Mouse (Mus musculus) embryonic facial prominence, embryonic 15.5 days (tissue): ENCODE results near the gene Rhbdf2. TPM values are rescaled to one million over a fixed set of nuclear protein-coding genes. Genes with fewer than 3 reads are reported as not detected.
"Not testable (repeated sequence)": the region's sequence is repeated elsewhere in the genome, so short reads cannot be mapped to it uniquely, and the experiment has no call there.

Experiments
- ATAC-seq: fragments of 200-750 bp; cut with Nextera tagmentation; 2 replicates; pipeline ENCODE4 v1.8.0; 2017; ENCODE audit warnings: low read depth, moderate TSS enrichment; ENCODE audit not compliant: insufficient number of reproducible peaks, low FRiP score, low TSS enrichment
- H3K27ac ChIP-seq: fragments of 300-500 bp; sonication (generic); replicated peaks from 2 replicates; pipeline ENCODE4 v1.5.1; 2015; ENCODE audit warnings: mild to moderate bottlenecking, inconsistent platforms
- H3K27me3 ChIP-seq: fragments of 300-500 bp; sonication (generic); 2 replicates; pipeline ENCODE4 v1.6.1; 2015; ENCODE audit warnings: inconsistent platforms
- H3K36me3 ChIP-seq: fragments of 300-500 bp; sonication (generic); 2 replicates; pipeline ENCODE4 v1.6.1; 2015; ENCODE audit warnings: mild to moderate bottlenecking, inconsistent platforms
- H3K4me1 ChIP-seq: fragments of 300-500 bp; sonication (generic); 2 replicates; pipeline ENCODE4 v1.6.1; 2015; ENCODE audit warnings: inconsistent platforms
- H3K4me2 ChIP-seq: fragments of 300-500 bp; sonication (generic); replicated peaks from 2 replicates; pipeline ENCODE4 v1.6.1; 2015; ENCODE audit warnings: mild to moderate bottlenecking, inconsistent platforms
- H3K4me3 ChIP-seq: fragments of 300-500 bp; sonication (generic); replicated peaks from 2 replicates; pipeline ENCODE4 v1.5.1; 2015; ENCODE audit warnings: mild to moderate bottlenecking, inconsistent platforms
- H3K9ac ChIP-seq: fragments of 300-500 bp; sonication (generic); 2 replicates; pipeline ENCODE4 v1.6.1; 2015; ENCODE audit warnings: inconsistent platforms
- H3K9me3 ChIP-seq: fragments of 300-500 bp; sonication (generic); replicated peaks from 2 replicates; pipeline ENCODE4 v1.6.1; 2016; ENCODE audit warnings: inconsistent platforms
- WGBS: fragments of 180-500 bp; shearing (Covaris S2); methylation state at CpG from one replicate; pipeline ENCODE4 v1.1.7; 2015; 5-methylcytosine and 5-hydroxymethylcytosine counted together
- polyA plus RNA-seq: library from polyadenylated mRNA; unstranded; fragments of >200 nt; fragmentation: Nextera tagmentation; extraction: Ambion mirVana; gene quantifications from 2 replicates; pipeline ENCODE4 v1.2.1, GENCODE M21; 2015

Gene Rhbdf2
- polyA plus RNA-seq, 1 experiment from 2014 or later = 8.8 TPM

DNA sequence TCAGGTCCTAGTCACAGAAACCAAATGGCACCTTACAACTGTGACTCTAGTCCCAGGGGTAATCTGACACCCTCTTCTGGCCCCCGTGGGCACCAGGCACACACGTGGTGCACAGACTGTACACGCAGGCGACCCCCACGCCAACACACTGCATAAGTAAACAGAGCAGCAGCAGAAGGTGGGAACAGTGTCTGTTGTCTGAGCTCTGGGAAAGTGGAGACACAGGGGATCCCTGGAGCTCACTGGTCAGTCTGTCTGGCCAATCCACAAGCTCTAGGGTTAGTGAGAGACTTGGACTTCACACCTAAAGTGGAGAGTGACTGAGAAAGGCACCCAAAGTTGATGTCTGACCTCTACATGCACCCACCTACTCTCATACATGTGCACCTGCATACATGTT, 42.5 kb upstream of the Rhbdf2 start:
- Histone ChIP-seq H3K9me3 (no peaks in the 10 kb centered on the region), H3K9ac (no peak overlapping the region), H3K4me1 (peaks cover 48% of the 10 kb centered on the region), H3K4me3 (no peak overlapping the region), H3K27ac (no peak overlapping the region), H3K4me2 (no peak overlapping the region), H3K27me3 (no peaks in the 10 kb centered on the region), H3K36me3 (peaks cover 16% of the 10 kb centered on the region)
- no peak for ATAC-seq
- WGBS = 26% methylated on average over 5 of the region's 5 CpGs

- no peak overlapping the region for H3K4me3 ChIP-seq
- peaks cover 48% of the 10 kb centered on the region for H3K4me1 ChIP-seq
- H3K36me3 ChIP-seq = peaks cover 11% of the 10 kb centered on the region
- no peaks in the 10 kb centered on the region for H3K9me3 ChIP-seq
- no peak overlapping the region for H3K4me2 ChIP-seq
- 39% methylated on average over 7 of the region's 7 CpGs for WGBS
- H3K27ac ChIP-seq = no peak overlapping the region
- 0 out of 2 replicates have a peak, but pooled peaks cover 1% of the 10 kb centered on the region for H3K27me3 ChIP-seq
- no peak overlapping the region for H3K9ac ChIP-seq
- ATAC-seq = no peak
Measured at GRCm38 (mm10) chr11:116668839-116669238, 42.0 kb upstream of the Rhbdf2 start.

DNA sequence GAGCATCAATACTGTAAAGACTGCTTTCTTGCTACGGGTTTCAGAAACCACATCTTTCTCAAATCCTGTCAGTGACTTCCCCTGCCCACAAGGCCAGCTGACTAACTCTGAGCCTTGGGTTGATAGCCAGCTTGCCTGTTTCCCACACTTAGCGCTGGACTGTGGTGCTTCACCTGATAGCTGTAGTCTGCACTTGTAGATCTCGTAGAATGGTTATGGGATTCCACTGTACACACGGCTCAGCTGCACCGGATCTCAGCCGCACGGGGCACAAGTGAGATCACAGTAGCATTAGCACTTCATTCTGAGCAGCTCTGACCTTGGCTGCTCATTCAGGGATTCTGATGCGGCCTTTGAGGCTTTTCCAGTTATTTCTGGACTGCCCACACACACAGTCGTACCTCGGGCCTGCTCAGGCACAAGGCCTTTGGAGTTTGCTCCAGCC, 41.6 kb upstream of the Rhbdf2 start:
- peaks cover 45% of the 10 kb centered on the region for H3K4me1 ChIP-seq
- no peak overlapping the region for H3K27ac ChIP-seq
- 75% methylated on average over 10 of the region's 10 CpGs for WGBS
- H3K4me3 ChIP-seq = no peak overlapping the region
- peaks cover 7% of the 10 kb centered on the region; the same call in 1 of the 2 replicates for H3K36me3 ChIP-seq
- H3K9ac ChIP-seq = no peak overlapping the region
- no peak overlapping the region for H3K4me2 ChIP-seq
- H3K27me3 ChIP-seq = 0 out of 2 replicates have a peak, but pooled peaks cover 6% of the 10 kb centered on the region
- no peaks in the 10 kb centered on the region for H3K9me3 ChIP-seq
- no peak for ATAC-seq

GRCm38 (mm10) chr11:116667930-116668329, 41.1 kb upstream of the Rhbdf2 start:
- Histone ChIP-seq H3K4me3 (no peak overlapping the region), H3K4me1 (peaks cover 42% of the 10 kb centered on the region), H3K9me3 (no peaks in the 10 kb centered on the region), H3K27ac (no peak overlapping the region), H3K27me3 (0 out of 2 replicates have a peak, but pooled peaks cover 8% of the 10 kb centered on the region), H3K9ac (no peak overlapping the region), H3K4me2 (no peak overlapping the region), H3K36me3 (peaks cover 2% of the 10 kb centered on the region; the same call in 1 of the 2 replicates)
- ATAC-seq = no peak
- WGBS = 68% methylated on average over 8 of the region's 8 CpGs

- peaks cover 43% of the 10 kb centered on the region for H3K4me1 ChIP-seq
- not testable (repeated sequence) for H3K36me3 ChIP-seq, H3K9ac ChIP-seq, H3K27ac ChIP-seq, ATAC-seq, H3K9me3 ChIP-seq, H3K27me3 ChIP-seq, H3K4me3 ChIP-seq, H3K4me2 ChIP-seq
- WGBS = 79% methylated on average over 5 of the region's 5 CpGs
Measured at GRCm38 (mm10) chr11:116667012-116667411, 40.2 kb upstream of the Rhbdf2 start.

GRCm38 (mm10) chr11:116666566-116666965, 39.7 kb upstream of the Rhbdf2 start:
- WGBS = 76% methylated on average over 9 of the region's 9 CpGs
- H3K9me3 ChIP-seq = no peaks in the 10 kb centered on the region
- H3K4me2 ChIP-seq = no peak overlapping the region
- no peaks in the 10 kb centered on the region for H3K36me3 ChIP-seq
- peaks cover 47% of the 10 kb centered on the region for H3K4me1 ChIP-seq
- no peak overlapping the region for H3K27ac ChIP-seq
- ATAC-seq = no peak
- H3K27me3 ChIP-seq = 0 out of 2 replicates have a peak, but pooled peaks cover 8% of the 10 kb centered on the region
- H3K4me3 ChIP-seq = no peak overlapping the region
- H3K9ac ChIP-seq = no peak overlapping the region

DNA sequence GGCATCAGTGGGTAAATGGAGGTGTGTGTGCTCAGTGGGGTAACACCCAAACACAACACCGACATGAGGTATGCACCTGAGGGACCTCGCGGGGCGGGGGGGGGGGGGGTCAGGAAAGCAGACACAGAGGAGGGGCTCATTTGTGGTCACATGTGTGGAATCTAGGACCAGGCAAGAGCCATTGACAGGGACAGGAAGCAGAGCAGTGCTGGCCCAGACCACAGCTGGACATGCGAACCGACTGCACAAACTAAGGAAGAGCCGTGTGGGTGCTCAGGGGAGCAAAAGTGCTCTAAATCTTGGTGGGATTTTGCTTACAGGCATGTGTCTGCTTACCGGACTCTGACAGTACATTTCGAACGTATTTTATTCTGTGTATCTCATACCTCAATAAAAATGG, 38.5 kb upstream of the Rhbdf2 start:
- peaks cover 49% of the 10 kb centered on the region for H3K4me1 ChIP-seq
- ATAC-seq = no peak

GRCm38 (mm10) chr11:116661948-116662377, 35.1 kb upstream of the Rhbdf2 start:
- Histone ChIP-seq H3K4me1 (peaks cover 48% of the 10 kb centered on the region), H3K36me3 (no peaks in the 10 kb centered on the region), H3K27me3 (0 out of 2 replicates have a peak, but pooled peaks cover 8% of the 10 kb centered on the region), H3K4me3 (no peak overlapping the region), H3K9ac (no peak overlapping the region), H3K27ac (no peak overlapping the region; the same call in 1 of the 2 replicates), H3K9me3 (no peaks in the 10 kb centered on the region), H3K4me2 (no peak overlapping the region)
- 56% methylated on average over 8 of the region's 8 CpGs for WGBS
- ATAC-seq = no peak

More for the DNA sequence above, 38.5 kb upstream of the Rhbdf2 start:
- 0 out of 2 replicates have a peak, but pooled peaks cover 8% of the 10 kb centered on the region for H3K27me3 ChIP-seq
- H3K9ac ChIP-seq = no peak overlapping the region
- 55% methylated on average over 10 of the region's 10 CpGs for WGBS
- H3K4me2 ChIP-seq = no peak overlapping the region
- no peak overlapping the region for H3K4me3 ChIP-seq
- H3K36me3 ChIP-seq = no peaks in the 10 kb centered on the region
- H3K27ac ChIP-seq = no peak overlapping the region
- no peaks in the 10 kb centered on the region for H3K9me3 ChIP-seq

DNA sequence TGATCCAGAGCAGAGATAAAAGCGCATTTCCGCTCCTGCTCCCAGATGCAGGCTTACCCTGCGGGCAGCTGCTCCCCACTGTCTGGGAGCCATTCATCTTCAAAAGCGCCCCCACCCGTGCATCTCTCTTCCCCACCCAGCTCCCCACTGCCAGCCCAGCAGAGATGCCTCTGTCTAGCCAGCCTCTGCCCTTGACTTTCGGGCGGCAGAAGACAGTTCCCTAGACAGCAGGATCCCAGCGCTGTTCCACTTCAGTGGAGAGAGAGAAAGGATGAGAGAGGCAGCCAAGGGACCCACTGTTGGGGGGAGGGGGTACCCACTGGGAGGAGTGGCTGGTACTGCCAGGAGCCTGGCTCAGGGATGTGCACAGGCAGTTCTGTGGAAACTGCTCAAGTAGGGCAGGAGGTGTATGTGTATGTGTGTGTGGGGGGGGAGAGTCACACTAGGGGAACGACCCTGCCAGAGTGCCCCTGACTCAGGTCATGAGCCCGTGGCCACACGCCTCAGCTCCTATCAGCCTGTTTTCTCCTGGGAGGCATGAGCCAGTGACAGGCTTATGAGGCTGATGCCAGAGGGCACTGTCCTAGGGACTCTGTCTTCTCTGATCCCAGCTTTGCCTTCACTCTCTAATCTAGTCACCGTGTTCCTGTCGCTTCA, 34.6 kb upstream of the Rhbdf2 start:
- Histone ChIP-seq H3K36me3 (no peaks in the 10 kb centered on the region), H3K27ac (no peak overlapping the region; the same call in 1 of the 2 replicates), H3K9me3 (no peaks in the 10 kb centered on the region), H3K9ac (no peak overlapping the region), H3K4me3 (no peak overlapping the region), H3K4me2 (0 out of 2 replicates have a peak overlapping the region, but pooled peaks have one; percentile 17), H3K27me3 (0 out of 2 replicates have a peak, but pooled peaks cover 8% of the 10 kb centered on the region), H3K4me1 (peaks cover 48% of the 10 kb centered on the region)
- ATAC-seq = no peak
- WGBS = 19% methylated on average over 13 of the region's 13 CpGs

DNA sequence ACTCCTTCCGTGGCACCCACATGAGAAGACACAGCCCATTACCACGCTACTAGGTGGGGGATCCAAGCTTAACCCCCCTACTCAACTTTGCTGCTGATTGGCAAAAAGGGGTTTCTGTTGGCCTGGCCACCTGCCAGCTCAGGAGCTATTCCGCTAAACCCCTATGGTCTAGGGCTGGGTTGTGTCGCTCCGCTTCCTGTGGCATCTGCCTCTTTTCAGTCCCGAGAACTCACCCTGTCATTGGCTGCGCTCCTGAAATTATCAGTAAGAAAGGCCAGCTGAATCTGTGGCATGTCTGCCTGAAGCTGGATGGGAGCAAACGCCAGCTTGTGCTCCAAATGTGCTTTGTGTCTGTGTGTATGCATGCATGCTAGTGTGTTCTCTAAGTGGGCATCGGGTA, 33.4 kb upstream of the Rhbdf2 start:
- no peak overlapping the region for H3K27ac ChIP-seq
- no peak overlapping the region for H3K4me2 ChIP-seq
- H3K4me3 ChIP-seq = no peak overlapping the region
- no peaks in the 10 kb centered on the region for H3K36me3 ChIP-seq
- no peaks in the 10 kb centered on the region for H3K9me3 ChIP-seq
- 70% methylated on average over 9 of the region's 9 CpGs for whole genome bisulfite sequencing
- H3K4me1 ChIP-seq = peaks cover 48% of the 10 kb centered on the region
- no peak overlapping the region for H3K9ac ChIP-seq
- ATAC-seq = no peak
- H3K27me3 ChIP-seq = 0 out of 2 replicates have a peak, but pooled peaks cover 8% of the 10 kb centered on the region

DNA sequence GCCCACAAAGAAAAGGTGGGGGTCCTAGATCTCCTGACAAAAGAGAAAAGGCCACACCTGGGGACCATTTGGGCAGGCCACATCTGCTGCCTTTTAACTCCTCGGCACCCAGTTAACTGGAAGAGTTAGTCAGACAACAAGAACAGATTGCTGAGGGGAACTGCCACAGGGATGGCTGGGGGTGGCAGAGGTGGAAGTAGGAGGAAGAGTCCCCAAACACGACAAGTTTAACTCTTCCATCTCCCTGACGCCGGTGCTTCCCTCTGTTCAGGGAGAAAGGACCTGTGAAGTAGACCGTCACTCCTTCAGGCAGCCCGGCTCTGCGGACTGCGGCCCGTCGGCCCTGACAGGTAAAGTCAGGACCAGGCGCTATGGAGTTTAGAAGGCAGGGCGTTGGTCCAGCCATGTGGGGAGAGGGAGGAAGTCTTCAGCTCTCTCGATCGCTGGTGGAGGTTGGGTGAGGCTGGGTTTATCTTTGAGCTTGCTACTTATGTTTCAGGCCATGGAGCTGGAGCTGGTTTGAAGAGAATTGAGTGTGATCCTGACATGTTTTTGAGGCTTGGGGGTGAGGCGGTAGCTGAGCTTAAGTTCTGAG, 32.3 kb upstream of the Rhbdf2 start:
- no peak for ATAC-seq
- H3K36me3 ChIP-seq = no peaks in the 10 kb centered on the region
- no peak overlapping the region for H3K27ac ChIP-seq
- peaks cover 16% of the 10 kb centered on the region for H3K27me3 ChIP-seq
- H3K9ac ChIP-seq = no peak overlapping the region
- no peak overlapping the region for H3K4me3 ChIP-seq
- WGBS = 69% methylated on average over 15 of the region's 15 CpGs
- H3K4me1 ChIP-seq = peaks cover 55% of the 10 kb centered on the region
- H3K9me3 ChIP-seq = no peaks in the 10 kb centered on the region
- no peak overlapping the region for H3K4me2 ChIP-seq
